Mouse (Mus musculus) bone marrow, adult 2 months (tissue): ENCODE measurements at regions not wholly inside any gene's neighbourhood (a gene's known extent, or its start where the extent isn't known, plus 50 kb on each side); places are given as distances from the start of the nearest gene placed in this dataset.

Source experiments
- CTCF ChIP-seq: fragments of 200-500 bp; IDR thresholded peaks from 2 replicates; pipeline ENCODE4 v1.5.1; 2011; ENCODE audit warnings: low read length, control low read depth; ENCODE audit not compliant: control insufficient read depth, insufficient read depth
- POLR2A ChIP-seq: fragments of 200-500 bp; IDR thresholded peaks from 2 replicates; pipeline ENCODE4 v1.6.1; 2011; ENCODE audit warnings: low read depth, mild to moderate bottlenecking, control low read depth, low read length, borderline replicate concordance; ENCODE audit not compliant: control insufficient read depth

- TF ChIP-seq CTCF (no peak), POLR2A (no peak)
These were observed 133.4 kb upstream of the Klf14 start for GRCm38 (mm10) chr6:31092324-31092723.
